Mouse (Mus musculus): Measurements from ENCODE around the gene Mrps36.

DNA sequence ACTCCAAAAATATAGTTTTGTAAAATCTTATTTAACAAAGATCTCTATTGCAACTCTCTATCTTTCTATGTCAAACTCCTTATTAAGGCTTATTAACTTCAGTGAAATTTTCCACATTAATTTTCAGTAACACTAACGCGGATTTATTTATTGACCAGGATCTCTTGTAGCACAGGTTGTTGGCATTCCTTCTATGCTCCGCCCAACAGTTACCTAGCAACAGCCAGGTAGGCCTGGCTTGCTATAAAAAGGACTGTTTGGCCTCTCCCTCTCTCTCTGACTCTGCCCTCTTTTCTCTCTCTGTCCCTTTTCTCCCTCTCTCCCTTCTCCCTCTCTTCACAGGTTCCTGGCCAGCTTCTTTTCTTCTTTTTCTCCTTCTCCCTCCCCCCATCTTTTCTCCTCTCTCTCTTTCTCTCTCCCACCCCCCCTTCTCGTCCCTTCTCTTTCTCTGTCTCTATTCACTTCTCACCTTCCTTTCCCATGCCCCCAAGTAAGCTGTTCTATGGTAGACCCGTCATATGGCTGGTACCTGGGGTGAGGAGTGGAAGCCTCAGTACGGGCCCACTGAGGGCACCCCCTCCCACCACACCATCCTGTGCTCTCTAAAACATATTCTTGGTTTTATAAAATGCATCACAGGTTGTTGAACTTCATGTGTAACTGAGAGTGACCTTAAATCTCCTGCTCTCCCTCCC, 43.0 kb upstream of the Mrps36 start:
- TF ChIP-seq POLR2A (IDR thresholded peaks at IDR 0.05; ENCODE audit: insufficient read depth, low read depth, low read length) (no peak), CTCF (IDR thresholded peaks at IDR 0.05; ENCODE audit: insufficient read depth, low read depth, low read length) (no peak)
